Mouse (Mus musculus) thymus, adult 2 months (tissue): Measurements from ENCODE around the gene Car1. TPM values are rescaled to one million over a fixed set of nuclear protein-coding genes. Genes with fewer than 3 reads are reported as not detected.
"Not testable (repeated sequence)": the region's sequence is repeated elsewhere in the genome, so short reads cannot be mapped to it uniquely, and the experiment has no call there.

ENCODE experiments used
- DNase-seq: peaks from one replicate; pipeline ENCODE4 v3.0.0; 2021
- H3K27ac ChIP-seq: fragments of 200-500 bp; 2 replicates; pipeline ENCODE4 v1.5.1; 2012; ENCODE audit warnings: low read length, control low read depth; ENCODE audit not compliant: control insufficient read depth, insufficient read depth
- H3K27me3 ChIP-seq: fragments of 200-500 bp; 2 replicates; pipeline ENCODE4 v1.6.1; 2012; ENCODE audit warnings: mild to moderate bottlenecking, low read length, moderate library complexity, mixed read lengths; ENCODE audit not compliant: control insufficient read depth, insufficient read depth
- H3K36me3 ChIP-seq: fragments of 200-500 bp; 2 replicates; pipeline ENCODE4 v1.6.1; 2012; ENCODE audit warnings: mild to moderate bottlenecking, low read length, moderate library complexity; ENCODE audit not compliant: control insufficient read depth, insufficient read depth
- H3K4me1 ChIP-seq: fragments of 200-500 bp; replicated peaks from 2 replicates; pipeline ENCODE4 v1.6.1; 2012; ENCODE audit warnings: low read length; ENCODE audit not compliant: control insufficient read depth, insufficient read depth
- H3K4me3 ChIP-seq: fragments of 200-500 bp; 2 replicates; pipeline ENCODE4 v1.5.1; 2012; ENCODE audit warnings: mild to moderate bottlenecking, low read length, control low read depth, moderate library complexity; ENCODE audit not compliant: control insufficient read depth, insufficient read depth
- CTCF ChIP-seq: fragments of 200-500 bp; IDR thresholded peaks from 2 replicates; pipeline ENCODE4 v1.5.1; 2012; ENCODE audit warnings: mild to moderate bottlenecking, control low read depth, low read length, moderate library complexity, borderline replicate concordance; ENCODE audit not compliant: control insufficient read depth, poor library complexity, insufficient read depth; ENCODE audit errors: extremely low read depth
- POLR2A ChIP-seq: fragments of 200-500 bp; IDR thresholded peaks from 2 replicates; pipeline ENCODE4 v1.6.1; 2012; ENCODE audit warnings: mild to moderate bottlenecking, low read length, control low read depth, moderate library complexity; ENCODE audit not compliant: control insufficient read depth, poor library complexity, insufficient read depth; ENCODE audit errors: extremely low read depth
- WGBS: fragments of 180-500 bp; shearing (Covaris S2); methylation state at CpG from one replicate; pipeline ENCODE4 v1.1.7; 2018; 5-methylcytosine and 5-hydroxymethylcytosine counted together
- polyA plus RNA-seq: library from polyadenylated mRNA; depleted of rRNA; stranded (reverse); fragments of >200 nt; gene quantifications from 2 replicates; pipeline ENCODE4 v1.2.3, GENCODE M21; 2012; rRNA removed

Gene Car1
- polyA plus RNA-seq, 1 experiment: 0.38 TPM

- DNase-seq: no peak
- TF ChIP-seq POLR2A (no peak), CTCF (no peak)
- Histone ChIP-seq H3K4me3 (no peak overlapping the region), H3K4me1 (no peaks in the 10 kb centered on the region), H3K27ac (no peak overlapping the region), H3K27me3 (no peaks in the 10 kb centered on the region), H3K36me3 (no peaks in the 10 kb centered on the region)
- 75% methylated on average over 2 of the region's 2 CpGs for WGBS
Observed at GRCm38 (mm10) chr3:14764755-14765566, 43.2 kb downstream of the Car1 start.

- WGBS: 97% methylated on average over 1 of the region's 1 CpGs
- Histone ChIP-seq H3K27ac (no peak overlapping the region), H3K4me1 (no peaks in the 10 kb centered on the region), H3K4me3 (no peak overlapping the region), H3K27me3 (no peaks in the 10 kb centered on the region), H3K36me3 (no peaks in the 10 kb centered on the region)
- DNase-seq: no peak
- no peak for TF ChIP-seq POLR2A
- no peak for TF ChIP-seq CTCF
Observed at GRCm38 (mm10) chr3:14755716-14756115, 52.5 kb downstream of the Car1 start.

- 95% methylated on average over 3 of the region's 3 CpGs for WGBS
- Histone ChIP-seq H3K27me3 (no peaks in the 10 kb centered on the region), H3K4me1 (no peaks in the 10 kb centered on the region), H3K4me3 (no peak overlapping the region), H3K36me3 (no peaks in the 10 kb centered on the region), H3K27ac (no peak overlapping the region)
- no peak for TF ChIP-seq POLR2A
- no peak for DNase-seq
Observed at GRCm38 (mm10) chr3:14746041-14746440, 62.1 kb downstream of the Car1 start.

GRCm38 (mm10) chr3:14738261-14738660 is 69.9 kb downstream of the Car1 start:
- H3K27me3 ChIP-seq: no peaks in the 10 kb centered on the region
- no peak for DNase-seq
- H3K4me1 ChIP-seq: no peaks in the 10 kb centered on the region
- H3K27ac ChIP-seq: no peak overlapping the region
- WGBS: 85% methylated on average over 2 of the region's 2 CpGs
- no peak for TF ChIP-seq CTCF
- TF ChIP-seq POLR2A: no peak
- H3K36me3 ChIP-seq: no peaks in the 10 kb centered on the region
- H3K4me3 ChIP-seq: no peak overlapping the region

- not testable (repeated sequence) for H3K36me3 ChIP-seq, H3K4me1 ChIP-seq, H3K27ac ChIP-seq, DNase-seq, H3K4me3 ChIP-seq, H3K27me3 ChIP-seq
- WGBS: 96% methylated on average over 1 of the region's 1 CpGs
Observed at GRCm38 (mm10) chr3:14727496-14727895, 80.7 kb downstream of the Car1 start.

- not testable (repeated sequence) for H3K36me3 ChIP-seq, H3K27ac ChIP-seq, H3K4me1 ChIP-seq, H3K27me3 ChIP-seq, H3K4me3 ChIP-seq, DNase-seq
Observed at GRCm38 (mm10) chr3:14725462-14725861, 82.7 kb downstream of the Car1 start.

Other genes starting within 250 kb of the Car1 start
- gene 1810022K09Rik, start 197.1 kb downstream of the Car1 start, polyA plus RNA-seq: 3.9 and 6.0 TPM in 2 replicates
- gene Car13, start 166.6 kb downstream of the Car1 start, polyA plus RNA-seq: 2.5 TPM in 2 replicates
- gene Car3, start 55.1 kb upstream of the Car1 start, polyA plus RNA-seq: 304 and 370 TPM in 2 replicates
- 26.7 and 30.9 TPM in 2 replicates for gene Car2, start 77.9 kb upstream of the Car1 start, polyA plus RNA-seq